Mouse (Mus musculus) midbrain, embryonic 11.5 days (tissue): ENCODE measurements around the gene Dbil5. TPM values are rescaled to one million over a fixed set of nuclear protein-coding genes. Genes with fewer than 3 reads are reported as not detected.
"Not testable (repeated sequence)": the region's sequence is repeated elsewhere in the genome, so short reads cannot be mapped to it uniquely, and the experiment has no call there.

ENCODE experiments used
- ATAC-seq: fragments of 200-750 bp; cut with Nextera tagmentation; 2 replicates; pipeline ENCODE4 v1.8.0; 2017; ENCODE audit warnings: moderate TSS enrichment, moderate library complexity; ENCODE audit not compliant: low FRiP score
- DNase-seq: peaks from one replicate; pipeline ENCODE4 v3.0.0; 2015; ENCODE audit warnings: low spot score; ENCODE audit errors: missing footprints
- H3K27ac ChIP-seq: fragments of 300-500 bp; sonication (generic); 2 replicates; pipeline ENCODE4 v1.5.1; 2014; ENCODE audit warnings: low read depth, low read length
- H3K27me3 ChIP-seq: fragments of 300-500 bp; sonication (generic); 2 replicates; pipeline ENCODE4 v1.6.1; 2014; ENCODE audit warnings: mild to moderate bottlenecking, low read length, moderate library complexity, mixed read lengths; ENCODE audit not compliant: control insufficient read depth, insufficient read depth
- H3K36me3 ChIP-seq: fragments of 300-500 bp; sonication (generic); 2 replicates; pipeline ENCODE4 v1.6.1; 2014; ENCODE audit warnings: mild to moderate bottlenecking, low read length, moderate library complexity, mixed read lengths; ENCODE audit not compliant: control insufficient read depth, insufficient read depth
- H3K4me1 ChIP-seq: fragments of 300-500 bp; sonication (generic); 2 replicates; pipeline ENCODE4 v1.6.1; 2014; ENCODE audit warnings: low read length; ENCODE audit not compliant: control insufficient read depth, insufficient read depth
- H3K4me2 ChIP-seq: fragments of 300-500 bp; sonication (generic); 2 replicates; pipeline ENCODE4 v1.6.1; 2014; ENCODE audit warnings: mild to moderate bottlenecking, moderate library complexity
- H3K4me3 ChIP-seq: fragments of 300-500 bp; sonication (generic); 2 replicates; pipeline ENCODE4 v1.5.1; 2014; ENCODE audit warnings: low read depth, low read length
- H3K9ac ChIP-seq: fragments of 300-500 bp; sonication (generic); 2 replicates; pipeline ENCODE4 v1.6.1; 2014; ENCODE audit warnings: low read length
- H3K9me3 ChIP-seq: fragments of 300-500 bp; sonication (generic); 2 replicates; pipeline ENCODE4 v1.6.1; 2016; ENCODE audit warnings: low read length; ENCODE audit not compliant: control insufficient read depth
- WGBS: fragments of 180-500 bp; shearing (Covaris S2); extraction: QIAGEN DNeasy Blood & Tissue Kit; methylation state at CpG from one replicate; pipeline ENCODE4 v1.1.7; 2014; 5-methylcytosine and 5-hydroxymethylcytosine counted together
- polyA plus RNA-seq: library from polyadenylated mRNA; unstranded; fragments of >200 nt; fragmentation: Nextera tagmentation; extraction: Ambion mirVana; gene quantifications from 2 replicates; pipeline ENCODE4 v1.2.1, GENCODE M21; 2014

Gene Dbil5
- polyA plus RNA-seq, 1 experiment from 2014 or later, result 0.34 TPM

GRCm38 (mm10) chr11:76196275-76196976 lies 21.0 kb upstream of the Dbil5 start:
- Histone ChIP-seq H3K4me2 (no peak overlapping the region), H3K4me3 (no peak overlapping the region), H3K4me1 (0 out of 2 replicates have a peak, but pooled peaks cover under 1% of the 10 kb centered on the region), H3K27ac (no peak overlapping the region), H3K9me3 (no peaks in the 10 kb centered on the region), H3K27me3 (no peaks in the 10 kb centered on the region; the same call in 1 of the 2 replicates), H3K9ac (no peak overlapping the region), H3K36me3 (no peaks in the 10 kb centered on the region)
- ATAC-seq, result no peak
- DNase-seq, result no peak
- 65% methylated on average over 8 of the region's 8 CpGs for WGBS

GRCm38 (mm10) chr11:76196977-76197469 lies 20.4 kb upstream of the Dbil5 start:
- Histone ChIP-seq H3K9ac (no peak overlapping the region), H3K9me3 (no peaks in the 10 kb centered on the region), H3K4me1 (0 out of 2 replicates have a peak, but pooled peaks cover 2% of the 10 kb centered on the region), H3K27me3 (no peaks in the 10 kb centered on the region; the same call in 1 of the 2 replicates), H3K27ac (no peak overlapping the region), H3K4me2 (no peak overlapping the region), H3K4me3 (no peak overlapping the region), H3K36me3 (no peaks in the 10 kb centered on the region)
- 56% methylated on average over 8 of the region's 8 CpGs for WGBS
- DNase-seq, result no peak
- no peak for ATAC-seq

GRCm38 (mm10) chr11:76201761-76202674 lies 15.4 kb upstream of the Dbil5 start:
- peak; percentile 97 for DNase-seq
- peaks cover 7% of the 10 kb centered on the region; the same call in 1 of the 2 replicates for H3K4me1 ChIP-seq
- peak; percentile 99 for ATAC-seq
- under 1% methylated on average over 84 of the region's 90 CpGs for WGBS
- peak overlapping the region; percentile 93 for H3K9ac ChIP-seq
- H3K4me2 ChIP-seq, result peak overlapping the region; percentile 92
- H3K9me3 ChIP-seq, result no peaks in the 10 kb centered on the region
- H3K27me3 ChIP-seq, result no peaks in the 10 kb centered on the region; the same call in 1 of the 2 replicates
- no peaks in the 10 kb centered on the region for H3K36me3 ChIP-seq
- H3K27ac ChIP-seq, result peak overlapping the region; percentile 60; the same call in 1 of the 2 replicates
- H3K4me3 ChIP-seq, result peak overlapping the region; percentile 84

- H3K36me3 ChIP-seq, result peaks cover 9% of the 10 kb centered on the region
- no peak for ATAC-seq
These were observed 10.6 kb upstream of the Dbil5 start for GRCm38 (mm10) chr11:76206793-76207192.

GRCm38 (mm10) chr11:76210228-76210985 lies 7.0 kb upstream of the Dbil5 start:
- no peak overlapping the region for H3K4me3 ChIP-seq
- H3K27me3 ChIP-seq, result no peaks in the 10 kb centered on the region
- H3K36me3 ChIP-seq, result peaks cover 23% of the 10 kb centered on the region
- DNase-seq (no peak), ATAC-seq (no peak)
- H3K9ac ChIP-seq, result no peak overlapping the region
- no peak overlapping the region for H3K27ac ChIP-seq
- H3K4me2 ChIP-seq, result no peak overlapping the region
- H3K9me3 ChIP-seq, result no peaks in the 10 kb centered on the region
- no peaks in the 10 kb centered on the region for H3K4me1 ChIP-seq
- WGBS, result 92% methylated on average over 13 of the region's 13 CpGs

More at GRCm38 (mm10) chr11:76206793-76207192, 10.6 kb upstream of the Dbil5 start:
- no peak overlapping the region for H3K4me2 ChIP-seq
- H3K4me1 ChIP-seq, result peaks cover 5% of the 10 kb centered on the region; the same call in 1 of the 2 replicates
- H3K9me3 ChIP-seq, result no peaks in the 10 kb centered on the region
- 86% methylated on average over 5 of the region's 5 CpGs for WGBS
- no peaks in the 10 kb centered on the region for H3K27me3 ChIP-seq
- no peak overlapping the region for H3K27ac ChIP-seq
- DNase-seq, result no peak
- no peak overlapping the region for H3K9ac ChIP-seq
- H3K4me3 ChIP-seq, result no peak overlapping the region

GRCm38 (mm10) chr11:76211595-76211994 lies 5.8 kb upstream of the Dbil5 start:
- peaks cover 23% of the 10 kb centered on the region for H3K36me3 ChIP-seq
- not testable (repeated sequence) for H3K9ac ChIP-seq, ATAC-seq, H3K4me1 ChIP-seq, H3K9me3 ChIP-seq, H3K4me3 ChIP-seq, H3K27ac ChIP-seq, H3K4me2 ChIP-seq, DNase-seq, H3K27me3 ChIP-seq
- WGBS, result 97% methylated on average over 4 of the region's 6 CpGs

GRCm38 (mm10) chr11:76213841-76214240 lies 3.6 kb upstream of the Dbil5 start:
- Histone ChIP-seq H3K27ac (no peak overlapping the region), H3K27me3 (no peaks in the 10 kb centered on the region), H3K9ac (no peak overlapping the region), H3K4me3 (no peak overlapping the region), H3K4me1 (peaks cover 5% of the 10 kb centered on the region; the same call in 1 of the 2 replicates), H3K4me2 (no peak overlapping the region), H3K9me3 (no peaks in the 10 kb centered on the region), H3K36me3 (peaks cover 19% of the 10 kb centered on the region)
- ATAC-seq, result no peak
- WGBS, result 18% methylated on average over 5 of the region's 5 CpGs
- no peak for DNase-seq

GRCm38 (mm10) chr11:76215011-76215410 lies 2.4 kb upstream of the Dbil5 start:
- Histone ChIP-seq H3K36me3 (peaks cover 19% of the 10 kb centered on the region), H3K4me2 (no peak overlapping the region), H3K9me3 (no peaks in the 10 kb centered on the region), H3K4me1 (peaks cover 5% of the 10 kb centered on the region; the same call in 1 of the 2 replicates), H3K9ac (no peak overlapping the region), H3K27ac (no peak overlapping the region), H3K4me3 (no peak overlapping the region), H3K27me3 (no peaks in the 10 kb centered on the region)
- WGBS, result 91% methylated on average over 2 of the region's 2 CpGs
- ATAC-seq (no peak), DNase-seq (no peak)
